Mouse (Mus musculus): Measurements from ENCODE around the gene Dolpp1.

Gene Dolpp1

DNA sequence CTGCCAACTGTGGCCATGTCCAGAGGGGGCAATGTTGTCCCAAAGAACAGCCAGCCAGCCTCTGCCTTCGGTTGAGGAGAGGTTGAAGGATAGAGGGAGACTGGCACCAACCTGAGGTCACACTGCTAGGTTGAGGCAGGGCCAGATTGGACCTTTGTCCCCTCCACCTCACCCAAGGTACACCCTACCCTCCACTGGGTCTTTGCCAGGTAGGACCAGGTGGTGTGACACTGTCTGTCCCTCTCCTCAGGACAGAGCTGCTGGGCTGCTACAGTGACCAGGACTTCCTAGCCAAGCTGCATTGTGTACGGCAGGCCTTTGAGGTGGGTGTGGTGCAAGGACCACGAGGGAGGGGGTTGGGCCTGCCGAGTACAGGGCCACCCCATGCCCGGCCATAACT, 14.3 kb upstream of the Dolpp1 start:
- DNase-seq (ENCODE audit: low read depth, low spot score), result no peak

DNA sequence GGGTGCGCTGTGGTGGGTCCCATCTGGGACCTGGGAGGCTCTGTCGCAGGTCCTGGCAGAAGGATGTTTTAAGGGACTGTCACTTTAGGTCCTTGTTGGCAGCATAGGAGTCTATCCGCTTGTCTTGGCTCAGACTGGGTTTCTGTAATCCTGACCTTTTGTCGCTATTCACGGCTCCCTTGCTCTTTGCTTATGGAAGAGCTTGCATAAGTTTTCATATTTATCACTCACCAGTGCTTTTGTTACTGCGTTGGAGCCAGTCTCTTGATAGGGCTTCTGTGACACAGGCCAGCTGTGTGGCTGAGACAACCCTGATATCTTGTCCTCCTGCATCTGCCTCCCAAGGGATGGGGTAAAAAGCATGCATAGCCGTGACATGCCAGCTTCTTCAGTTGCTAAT, 12.7 kb upstream of the Dolpp1 start:
- no peak for DNase-seq (ENCODE audit: low read depth, low spot score)

- DNase-seq (ENCODE audit: low read depth, low spot score), result no peak
Observed at GRCm38 (mm10) chr2:30380564-30381376, 11.3 kb upstream of the Dolpp1 start.

DNA sequence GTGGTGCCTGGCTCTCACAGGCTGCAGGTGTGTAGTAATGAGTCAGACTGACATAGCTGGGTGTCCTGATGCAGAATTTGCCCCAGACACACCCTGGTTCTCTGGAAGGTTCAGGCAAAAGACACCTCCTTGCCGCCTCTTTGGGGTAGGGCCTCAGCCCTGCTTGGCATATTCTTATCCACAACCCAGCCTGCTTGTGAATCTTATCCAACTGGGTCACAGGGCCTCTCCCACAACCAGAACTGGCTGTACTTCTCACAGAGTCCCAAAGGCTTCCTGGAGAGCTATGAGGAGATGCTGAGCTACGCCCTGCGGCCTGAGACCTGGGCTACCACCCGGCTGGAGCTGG, 10.7 kb upstream of the Dolpp1 start:
- DNase-seq (ENCODE audit: low read depth, low spot score), result no peak

DNA sequence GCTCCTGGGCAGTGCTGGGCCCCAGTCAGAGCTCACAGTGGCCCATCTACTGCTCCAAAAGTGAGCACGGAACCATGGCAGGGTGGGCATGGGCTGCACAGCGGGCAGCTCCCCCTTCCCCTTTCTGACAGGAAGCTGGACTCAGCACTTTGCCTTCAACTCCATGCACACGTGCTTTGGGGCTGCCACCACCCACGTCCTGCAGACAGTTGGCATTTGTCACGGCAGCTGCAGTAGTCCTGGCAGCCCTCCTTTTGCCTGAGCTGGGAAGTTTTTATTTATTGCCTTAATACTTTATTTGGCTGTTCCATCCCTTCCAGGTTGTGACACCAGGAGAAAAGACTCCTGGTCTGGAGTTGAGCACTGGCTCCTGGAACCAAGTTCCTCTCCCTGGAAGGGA, 7.2 kb upstream of the Dolpp1 start:
- no peak for DNase-seq (ENCODE audit: low read depth, low spot score)

DNA sequence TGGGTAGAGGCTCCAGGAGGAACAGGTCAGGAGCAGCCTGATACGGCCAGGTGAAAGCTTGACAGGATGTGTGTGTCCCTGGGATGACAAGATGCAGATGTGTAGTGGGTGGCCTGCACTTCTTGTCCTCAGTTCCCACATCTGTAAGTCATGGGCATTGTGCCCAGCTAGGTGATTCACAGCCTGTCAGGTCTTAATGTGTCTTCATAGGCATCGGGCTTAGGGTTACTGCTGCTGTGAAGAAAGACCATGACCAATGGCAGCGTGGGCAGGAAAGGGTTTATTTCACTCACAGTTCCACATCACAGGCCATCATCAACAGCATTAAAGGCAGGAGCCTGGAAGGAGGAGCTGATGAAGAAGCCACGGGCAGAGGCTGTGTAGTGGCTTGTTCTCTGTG, 6.5 kb upstream of the Dolpp1 start:
- no peak for DNase-seq (ENCODE audit: low read depth, low spot score)

DNA sequence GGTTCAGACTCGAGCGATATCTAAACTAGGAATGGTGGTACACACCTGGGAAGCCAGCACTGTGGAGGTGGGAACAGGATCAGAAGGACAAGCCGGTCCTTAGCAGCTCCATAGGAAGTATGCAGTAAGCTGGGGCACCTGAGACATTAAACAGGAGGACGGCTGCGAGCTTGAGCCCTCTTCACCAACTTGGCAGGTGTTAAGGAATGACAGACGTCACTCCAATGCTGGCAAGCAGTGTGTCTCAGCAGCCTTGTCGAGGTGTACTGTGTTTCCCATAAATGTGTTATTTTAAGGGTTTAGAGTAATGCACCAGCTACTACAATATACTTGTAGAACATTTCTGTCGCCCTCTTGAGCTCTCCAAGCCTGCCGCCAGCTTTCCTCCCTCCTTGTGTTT, 5.1 kb upstream of the Dolpp1 start:
- DNase-seq (ENCODE audit: low read depth, low spot score), result no peak

DNA sequence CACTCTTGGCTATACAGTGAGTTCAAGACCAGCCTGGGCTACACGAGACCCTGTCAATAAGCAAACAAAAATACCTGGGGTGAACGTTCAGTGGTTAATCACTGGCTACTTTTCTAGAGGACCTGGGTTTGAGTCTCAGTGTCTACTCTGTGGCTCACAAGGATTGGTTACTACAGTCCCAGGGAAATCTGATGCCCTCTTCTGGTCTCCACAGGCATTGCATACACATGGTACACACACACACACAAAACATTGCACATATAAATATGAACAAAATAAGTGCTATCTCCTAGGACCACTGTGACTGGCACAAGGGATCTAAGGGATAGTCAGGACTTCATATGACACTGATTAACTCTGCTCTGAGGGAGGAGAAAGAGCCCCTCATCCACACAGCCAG, 3.1 kb upstream of the Dolpp1 start:
- DNase-seq (ENCODE audit: low read depth, low spot score), result no peak

- DNase-seq (ENCODE audit: low read depth, low spot score), result peak; percentile 64
Observed at GRCm38 (mm10) chr2:30392577-30393369, 719 bp downstream of the Dolpp1 start.

GRCm38 (mm10) chr2:30393370-30393656, 1.3 kb downstream of the Dolpp1 start:
- DNase-seq (ENCODE audit: low read depth, low spot score), result no peak

- no peak for DNase-seq (ENCODE audit: low read depth, low spot score)
Observed at GRCm38 (mm10) chr2:30395757-30396156, 3.7 kb downstream of the Dolpp1 start.

DNA sequence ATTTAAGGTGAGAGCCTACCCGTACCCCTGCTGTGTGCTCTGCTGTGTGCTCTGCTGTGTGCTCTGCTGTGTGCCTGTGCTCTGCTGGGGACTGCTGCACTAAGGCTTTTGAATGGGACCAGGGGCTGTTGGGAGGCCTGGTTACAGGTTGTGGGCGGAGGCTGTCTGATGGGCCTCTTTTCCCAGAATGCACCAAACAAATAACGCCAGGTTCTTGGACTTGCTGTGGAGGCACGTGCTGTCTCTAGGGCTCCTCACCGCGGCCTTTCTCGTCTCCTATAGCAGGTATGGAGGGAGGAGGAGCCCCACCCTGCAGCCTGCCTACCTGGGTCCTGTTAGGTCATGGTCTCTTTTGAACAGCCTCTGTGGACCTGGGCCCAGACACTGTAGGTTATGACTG, 4.2 kb downstream of the Dolpp1 start:
- no peak for DNase-seq (ENCODE audit: low read depth, low spot score)

DNA sequence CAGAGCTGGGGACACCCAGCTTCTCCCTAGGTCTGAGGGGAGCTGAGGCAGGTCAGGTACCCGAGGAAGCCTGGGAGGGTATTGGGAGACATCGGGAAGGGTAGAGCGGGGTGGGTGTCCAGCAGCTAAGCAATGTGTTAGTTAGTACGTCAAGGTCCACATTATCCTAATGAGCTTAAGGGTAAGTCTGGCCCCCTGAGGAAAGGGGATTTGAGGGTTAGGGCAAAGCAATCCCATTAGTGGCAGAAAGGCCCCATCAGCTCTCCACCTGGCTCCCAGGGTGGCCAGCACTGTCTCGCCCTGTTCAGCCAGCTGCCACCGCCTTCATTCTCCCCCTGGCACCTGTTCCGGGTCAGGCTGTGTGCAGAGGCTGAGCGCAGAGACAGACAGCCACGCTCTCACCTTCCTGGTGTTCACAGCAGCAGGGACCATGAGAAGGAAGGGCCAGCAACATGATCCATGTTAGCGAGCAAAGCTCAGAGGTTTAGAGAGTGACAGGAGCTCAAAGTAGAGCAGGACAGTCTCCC, 6.0 kb downstream of the Dolpp1 start:
- no peak for DNase-seq (ENCODE audit: low read depth, low spot score)

- no peak for DNase-seq (ENCODE audit: low read depth, low spot score)
Observed at GRCm38 (mm10) chr2:30399191-30400171, 7.4 kb downstream of the Dolpp1 start.

DNA sequence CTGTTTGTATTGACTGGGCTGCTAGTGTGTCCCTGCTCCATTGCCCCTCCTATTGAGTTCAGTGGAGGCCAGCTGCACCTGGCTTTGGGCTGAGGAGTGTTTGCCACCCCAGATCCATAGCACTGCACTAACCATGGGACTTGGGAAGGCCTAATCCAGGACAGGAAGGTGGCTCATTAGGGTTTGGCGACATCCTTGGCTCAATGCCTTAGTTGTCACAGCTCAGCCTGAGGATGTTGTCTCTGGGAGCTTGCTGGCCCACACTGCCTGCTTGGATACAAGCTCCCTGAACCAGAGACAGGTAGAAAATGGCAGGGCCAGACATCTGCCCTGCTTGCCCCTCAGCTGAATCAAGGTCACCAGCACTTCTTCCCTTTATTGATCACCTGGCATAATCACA, 9.5 kb downstream of the Dolpp1 start:
- DNase-seq (ENCODE audit: low read depth, low spot score), result no peak

GRCm38 (mm10) chr2:30402351-30402826, 10.3 kb downstream of the Dolpp1 start:
- DNase-seq (ENCODE audit: low read depth, low spot score), result no peak

DNA sequence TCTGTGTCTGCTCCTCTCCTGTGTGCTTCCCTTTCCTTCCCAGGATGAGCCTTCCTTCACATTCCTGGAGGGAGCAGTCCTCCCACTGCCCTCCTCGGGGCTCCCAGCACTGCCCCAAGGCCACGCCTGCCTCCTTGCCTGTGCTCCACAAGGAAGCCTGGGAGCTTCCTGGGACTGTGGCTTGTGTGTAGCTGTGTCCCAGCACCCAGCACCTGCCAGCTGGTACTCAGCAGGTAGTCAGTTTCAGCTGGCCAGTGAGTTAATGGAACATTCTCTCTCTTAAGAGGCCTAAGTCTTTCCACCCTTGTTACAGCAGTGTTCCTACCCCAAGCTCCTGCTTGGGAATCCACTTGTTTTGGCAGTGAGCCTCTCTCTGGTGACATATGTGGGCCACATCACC, 10.8 kb downstream of the Dolpp1 start:
- no peak for DNase-seq (ENCODE audit: low read depth, low spot score)

- no peak for DNase-seq (ENCODE audit: low read depth, low spot score)
Observed at GRCm38 (mm10) chr2:30403870-30404269, 11.8 kb downstream of the Dolpp1 start.

- no peak for DNase-seq (ENCODE audit: low read depth, low spot score)
Observed at GRCm38 (mm10) chr2:30407221-30407620, 15.2 kb downstream of the Dolpp1 start.

DNA sequence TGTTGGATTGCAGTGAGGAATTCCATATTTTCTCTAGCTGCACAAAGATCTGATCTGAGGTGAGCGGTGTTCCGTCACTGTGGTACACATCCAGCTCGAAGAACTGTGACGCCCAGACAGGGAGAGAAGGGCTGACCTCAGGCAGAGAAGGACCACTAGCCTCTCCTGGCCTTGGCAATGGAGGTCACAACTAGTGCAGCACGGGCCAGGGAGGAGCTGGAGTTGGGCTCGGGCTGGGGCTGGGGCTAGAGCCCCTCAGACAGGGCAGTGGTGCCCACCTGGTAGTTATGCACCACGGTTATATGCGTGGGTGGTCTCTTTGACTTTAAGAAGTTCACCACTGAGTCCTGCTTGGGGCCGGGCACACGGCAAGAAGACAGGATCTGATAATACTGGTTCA, 15.7 kb downstream of the Dolpp1 start:
- no peak for DNase-seq (ENCODE audit: low read depth, low spot score)

DNA sequence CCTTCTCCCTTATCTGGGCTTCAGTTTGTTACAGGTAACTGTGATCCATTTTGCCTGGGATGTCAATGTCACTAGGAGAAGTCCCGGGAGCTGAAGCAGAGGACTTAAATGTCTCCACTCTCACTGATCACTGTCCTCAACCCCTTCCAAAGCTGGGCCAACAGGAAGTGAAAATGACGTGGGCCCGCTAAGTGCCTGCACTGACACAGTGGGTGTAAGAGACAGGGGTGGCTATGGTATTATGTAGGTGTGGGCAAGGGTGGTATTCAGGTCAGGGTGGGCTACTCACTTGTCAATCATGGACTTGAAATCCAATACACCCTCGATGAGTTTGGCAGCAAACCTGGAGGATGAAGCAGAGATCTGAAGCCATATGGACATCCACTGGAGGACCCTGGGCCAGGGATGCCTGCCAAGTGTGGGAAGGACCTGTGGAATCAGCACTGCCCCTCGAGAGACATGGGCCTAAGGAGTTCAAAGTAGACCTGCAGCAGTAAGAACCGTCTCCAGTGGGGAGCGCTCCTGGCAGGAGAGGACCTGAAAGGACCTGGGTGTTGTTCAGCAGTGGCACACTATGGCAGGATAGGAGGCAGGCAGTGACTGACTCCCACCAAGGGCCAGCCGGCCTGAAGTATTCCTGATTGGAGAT, 16.5 kb downstream of the Dolpp1 start:
- DNase-seq (ENCODE audit: low read depth, low spot score), result no peak

Data from c-Kit-negative CD71-positive TER-119-positive erythroid progenitor cells, embryonic 14.5 days (primary cell).